Mouse (Mus musculus): Measurements from ENCODE around the gene Rexo5.

The Rexo5 gene

DNA sequence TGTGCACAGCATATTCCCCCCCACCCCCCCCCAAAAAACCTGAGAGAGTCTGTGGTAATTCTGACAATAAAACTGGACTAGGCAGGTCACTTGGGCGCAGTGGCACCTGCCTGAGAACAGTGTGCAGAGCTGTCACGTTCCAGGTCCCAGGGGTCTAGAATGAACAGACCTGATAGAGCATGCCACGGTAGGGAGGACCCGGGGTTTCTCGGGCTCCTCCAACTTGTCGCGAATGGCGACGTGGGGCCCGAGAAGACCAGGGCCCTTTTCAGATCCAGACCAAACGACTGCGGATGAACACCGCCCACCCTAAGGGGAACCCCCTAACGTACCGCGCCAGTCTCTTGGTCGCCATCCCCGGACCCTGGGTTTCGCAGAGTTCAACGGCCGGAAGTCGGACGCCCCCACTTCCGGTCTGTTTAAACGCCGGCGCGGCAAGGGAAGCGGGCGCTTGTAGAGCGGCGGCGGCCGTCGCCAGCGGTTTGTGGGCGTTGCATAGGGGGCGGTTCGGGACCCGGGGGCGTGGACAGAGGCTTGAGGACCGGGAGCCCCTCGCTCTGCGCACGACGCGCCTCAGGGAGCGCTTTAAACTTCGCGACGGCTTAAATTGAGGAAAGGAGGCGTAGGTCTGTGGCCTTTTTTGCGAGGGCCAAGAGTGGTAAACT is at the start of gene Rexo5, which contains the start of gene Eri2:
Gene Rexo5 (plus strand): TSS at position 421 of the 665 bp plus-strand sequence.
Gene Eri2 (minus strand): TSS at position 473 of the 665 bp plus-strand sequence.
- peak; percentile 21 for DNase-seq (ENCODE audit: low read depth, low spot score)

DNA sequence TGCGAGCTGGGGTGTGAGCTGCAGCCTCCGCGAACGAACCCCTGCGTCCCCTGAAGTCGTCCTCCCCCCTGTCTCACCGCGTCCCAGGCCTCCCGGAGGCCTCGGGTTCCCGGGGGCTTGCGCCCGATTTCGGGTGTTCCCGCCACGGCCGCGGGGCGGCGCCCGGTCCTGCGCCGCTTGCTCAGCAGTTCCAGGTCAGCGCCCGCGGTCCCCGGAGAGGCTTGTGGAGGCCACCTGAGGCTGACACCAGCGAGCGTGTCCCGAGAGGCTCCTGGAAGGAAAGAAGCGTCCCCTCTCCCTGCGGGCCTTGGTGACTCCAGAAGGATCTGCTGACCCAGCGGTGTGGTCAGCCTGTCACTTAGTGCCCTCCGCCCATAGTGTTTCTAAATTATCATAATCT is 49.5 kb upstream of the Rexo5 start:
- DNase-seq (ENCODE audit: low read depth, low spot score) = no peak

DNA sequence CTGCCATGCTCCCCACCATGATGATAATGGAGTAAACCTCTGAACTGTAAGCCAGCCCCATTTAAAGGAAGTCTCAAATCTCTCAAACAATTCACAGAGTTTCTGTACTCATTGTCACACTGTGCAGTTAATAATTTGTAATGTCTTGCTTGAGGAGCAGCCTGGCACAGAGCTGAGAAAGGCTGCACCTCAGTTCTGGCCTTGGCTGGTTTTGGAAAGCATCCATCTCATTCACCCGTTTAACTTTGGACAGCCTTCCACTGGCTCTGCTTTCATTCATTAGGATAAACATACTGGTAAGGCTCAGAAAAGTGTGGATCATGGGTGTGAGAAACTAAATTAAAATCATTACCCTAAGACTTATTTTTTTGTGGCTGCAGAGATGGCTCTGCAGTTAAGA is 47.9 kb upstream of the Rexo5 start:
- DNase-seq (ENCODE audit: low read depth, low spot score) = no peak

DNA sequence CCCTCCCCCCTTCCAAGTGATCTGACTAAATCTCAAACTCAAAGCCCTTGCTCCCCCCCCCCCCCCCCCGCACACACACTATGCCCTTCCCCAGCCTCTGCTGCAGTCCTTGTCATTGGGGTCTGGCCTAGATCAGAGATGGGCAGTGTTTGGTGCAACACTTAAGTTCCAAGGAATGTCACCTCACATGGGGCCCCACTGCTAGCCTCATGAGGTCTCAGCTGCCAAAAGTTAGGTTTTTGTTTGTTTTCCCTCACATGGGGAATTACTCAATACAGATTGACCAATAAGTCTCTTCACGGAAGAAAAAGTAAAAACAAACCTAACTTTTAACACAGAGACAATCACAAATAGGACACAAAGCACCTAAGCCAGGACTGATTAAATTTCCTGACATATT is 45.0 kb upstream of the Rexo5 start:
- no peak for DNase-seq (ENCODE audit: low read depth, low spot score)

DNA sequence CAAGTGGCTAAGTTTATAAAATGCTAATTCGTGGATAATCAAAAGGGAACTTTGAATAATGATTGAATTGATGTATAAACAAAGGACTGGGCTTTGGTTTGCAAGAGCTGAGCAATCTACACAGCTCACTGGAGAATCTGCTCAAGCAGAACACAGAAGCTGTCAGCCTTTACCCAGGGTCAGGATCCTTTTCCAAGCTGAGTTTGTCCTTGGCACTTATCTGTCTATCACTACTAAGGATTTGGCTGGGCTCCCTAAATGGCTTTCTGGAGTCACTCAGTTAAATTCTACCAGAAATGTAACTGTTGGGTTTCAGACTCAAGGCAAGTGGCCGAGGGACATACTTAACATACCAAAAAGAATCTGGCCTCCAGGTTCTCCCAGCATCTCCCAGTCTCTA is 43.9 kb upstream of the Rexo5 start:
- no peak for DNase-seq (ENCODE audit: low read depth, low spot score)

DNA sequence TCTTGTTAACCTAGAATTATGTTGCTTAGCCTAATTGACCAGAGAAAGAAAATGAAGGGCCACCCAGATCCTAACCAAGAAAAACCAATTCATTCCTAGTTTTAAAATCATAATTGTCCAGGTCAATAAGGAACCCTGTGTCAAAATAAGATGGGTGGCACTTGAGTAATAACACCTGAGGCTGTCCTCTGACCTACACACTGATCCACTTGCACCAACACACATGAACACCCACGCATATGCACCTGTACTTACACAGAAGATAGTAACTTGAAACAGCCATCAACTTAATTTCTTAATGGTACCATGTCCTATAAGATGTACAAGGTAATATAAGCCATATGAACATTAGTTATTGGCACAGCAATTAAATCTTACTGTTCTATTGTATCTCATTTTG is 40.1 kb upstream of the Rexo5 start:
- DNase-seq (ENCODE audit: low read depth, low spot score) = no peak

DNA sequence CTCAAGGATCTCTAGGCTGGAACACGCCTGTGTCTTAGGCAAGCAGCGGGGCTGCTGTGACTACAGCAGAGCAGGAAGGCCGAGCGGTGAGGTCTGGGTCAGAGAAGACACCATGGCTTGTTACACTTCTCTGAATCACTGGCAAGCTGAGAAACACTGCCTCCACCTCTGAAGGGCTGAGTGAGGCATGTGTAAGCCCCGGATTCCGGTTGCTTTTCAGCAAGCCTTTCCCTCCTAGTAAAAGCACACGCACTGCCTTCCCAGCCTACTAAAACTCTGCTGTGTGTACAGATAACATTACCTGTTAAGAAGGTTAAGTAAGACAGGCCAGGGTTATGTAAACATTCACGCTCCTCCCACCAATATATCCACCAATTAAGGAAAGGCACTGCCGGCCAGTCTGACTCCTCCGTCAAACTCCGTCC is 33.3 kb upstream of the Rexo5 start, which contains the start of gene Acsm3:
Gene Acsm3 (plus strand): TSS at position 397 of the 425 bp plus-strand sequence.
- no peak for DNase-seq (ENCODE audit: low read depth, low spot score)

DNA sequence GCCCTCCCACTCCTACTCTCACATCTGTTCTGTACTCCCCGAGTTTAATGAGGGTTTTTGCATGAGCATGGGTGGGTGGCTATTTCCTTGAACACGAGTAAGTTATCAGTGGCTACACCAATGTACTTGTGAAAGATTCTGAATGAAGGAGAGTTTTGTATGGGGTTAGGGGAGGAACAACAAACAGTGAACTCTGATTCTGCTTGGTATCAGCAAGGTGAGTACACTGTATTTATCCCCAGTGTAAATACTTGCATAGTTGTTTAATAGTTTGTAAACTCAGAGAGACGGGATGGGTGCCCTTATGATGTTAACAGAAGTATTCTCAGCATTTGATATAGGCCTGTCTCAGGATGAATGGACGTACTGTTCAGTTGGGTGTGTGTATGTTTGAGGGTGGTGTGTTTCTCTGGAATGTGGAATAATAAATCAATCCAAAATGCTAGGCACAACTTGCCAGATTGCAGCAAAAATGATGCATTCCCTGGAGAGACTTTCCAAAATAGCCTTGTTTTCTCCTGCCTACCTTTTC is 31.6 kb upstream of the Rexo5 start:
- DNase-seq (ENCODE audit: low read depth, low spot score) = no peak

DNA sequence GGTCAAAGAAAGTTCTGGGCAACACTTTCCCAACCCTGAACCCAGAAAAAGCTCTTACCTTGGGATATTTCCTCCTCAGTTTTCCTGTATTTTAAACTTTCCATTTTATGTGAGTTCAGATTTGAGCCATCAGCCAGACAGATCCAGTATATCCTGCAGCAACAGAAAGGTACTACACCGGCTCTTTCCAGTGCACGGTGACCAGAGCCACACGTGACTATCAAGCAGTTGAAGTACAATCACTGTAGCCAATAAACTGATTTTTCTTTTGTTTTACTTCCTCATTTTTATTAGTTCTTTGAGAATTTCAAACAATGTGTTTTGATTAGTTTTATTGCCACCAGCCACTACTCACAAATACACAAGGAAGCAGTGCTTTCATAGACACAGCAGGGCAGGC is 29.4 kb upstream of the Rexo5 start:
- no peak for DNase-seq (ENCODE audit: low read depth, low spot score)

DNA sequence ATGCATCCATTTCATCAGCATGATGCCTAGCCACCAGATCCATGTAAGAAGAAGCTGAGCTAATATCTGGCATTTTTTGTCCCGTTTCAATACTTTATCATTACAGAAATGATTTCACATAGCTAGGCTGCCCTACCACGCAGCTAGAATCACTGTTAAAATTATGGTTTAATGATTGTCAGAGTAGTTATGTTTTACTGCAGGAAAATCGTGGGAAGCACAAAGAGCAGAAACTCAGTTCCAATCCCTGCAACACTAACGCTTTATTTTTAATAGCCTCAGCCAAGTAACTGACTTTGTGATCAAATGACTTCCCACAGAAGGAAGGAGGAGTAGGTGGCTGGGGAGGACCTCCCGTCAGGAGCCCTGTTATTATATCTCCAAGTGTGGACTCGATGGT is 26.8 kb upstream of the Rexo5 start:
- no peak for DNase-seq (ENCODE audit: low read depth, low spot score)

DNA sequence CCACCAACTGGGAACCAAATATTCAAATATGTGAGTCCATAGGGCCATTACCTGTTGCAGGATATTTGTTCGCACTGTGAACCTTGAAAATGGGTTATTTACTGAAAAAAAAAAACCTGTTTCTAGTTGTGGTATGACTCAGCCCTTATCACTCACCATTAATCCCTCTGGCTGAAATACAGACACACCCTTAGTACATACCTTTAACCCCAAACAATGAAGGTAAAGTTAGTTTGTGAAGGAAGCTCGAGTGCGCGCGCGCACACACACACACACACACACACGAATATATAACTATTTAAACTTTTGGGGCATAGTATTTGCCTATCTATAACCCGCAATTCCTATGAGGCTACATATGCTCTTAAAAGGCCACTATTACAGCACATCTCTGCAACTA is 23.9 kb upstream of the Rexo5 start:
- no peak for DNase-seq (ENCODE audit: low read depth, low spot score)

DNA sequence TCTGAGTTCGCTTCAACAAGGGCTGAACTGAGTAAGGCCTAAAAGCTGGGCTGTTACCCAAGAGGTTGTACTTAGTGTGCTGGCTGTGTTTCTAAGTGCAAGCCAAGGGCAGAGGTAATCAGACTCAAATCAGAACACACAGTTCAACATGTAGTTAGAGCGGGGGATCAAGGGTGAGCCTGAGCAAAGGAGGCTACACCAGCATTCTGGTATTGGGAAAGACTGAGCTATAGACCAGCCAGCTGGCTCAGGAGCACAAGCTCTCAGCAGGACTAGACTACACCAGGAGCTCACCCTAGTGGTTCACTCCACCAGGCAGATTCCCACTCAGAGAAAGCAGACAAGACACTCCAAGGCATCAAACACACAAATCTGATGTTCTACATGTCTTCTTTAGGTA is 10.4 kb upstream of the Rexo5 start:
- no peak for DNase-seq (ENCODE audit: low read depth, low spot score)

DNA sequence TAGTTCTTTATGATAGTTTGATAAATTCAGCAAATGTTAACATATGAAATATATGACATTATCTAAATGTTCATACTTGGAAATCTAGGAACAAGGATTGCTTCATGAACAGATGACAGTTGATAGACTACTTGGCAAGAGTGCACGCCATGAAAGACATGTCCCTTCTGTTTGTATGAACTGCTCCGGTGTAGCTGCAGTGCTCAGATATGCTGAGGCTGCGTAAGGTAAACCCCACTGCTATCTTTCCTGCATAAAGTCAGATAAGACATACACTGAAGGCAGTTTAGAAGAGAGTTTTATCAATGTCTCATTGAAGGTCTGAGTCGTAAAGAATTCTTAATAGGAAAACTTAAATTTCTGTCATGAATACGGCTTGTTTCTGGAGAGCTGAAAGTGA is 8.9 kb upstream of the Rexo5 start:
- DNase-seq (ENCODE audit: low read depth, low spot score) = no peak

DNA sequence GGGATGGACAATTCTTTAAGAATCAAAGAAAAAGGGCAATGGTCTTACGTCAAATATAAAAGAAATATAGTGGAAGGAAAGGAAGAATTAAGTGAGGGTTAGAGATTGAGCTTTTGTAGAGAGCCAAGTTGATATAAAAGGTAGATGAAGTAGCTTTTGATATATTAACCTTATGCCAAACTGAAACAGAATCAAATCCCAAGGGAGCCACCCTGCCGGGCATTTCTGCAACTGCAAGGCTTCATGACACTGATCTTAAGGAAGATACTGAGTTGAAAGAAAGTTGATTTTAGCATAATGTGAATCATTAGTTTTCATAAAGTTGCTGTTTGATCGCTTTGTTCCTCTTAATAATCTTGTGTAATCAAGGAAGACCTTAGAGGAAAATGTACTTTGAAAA is 4.8 kb upstream of the Rexo5 start:
- DNase-seq (ENCODE audit: low read depth, low spot score) = no peak

DNA sequence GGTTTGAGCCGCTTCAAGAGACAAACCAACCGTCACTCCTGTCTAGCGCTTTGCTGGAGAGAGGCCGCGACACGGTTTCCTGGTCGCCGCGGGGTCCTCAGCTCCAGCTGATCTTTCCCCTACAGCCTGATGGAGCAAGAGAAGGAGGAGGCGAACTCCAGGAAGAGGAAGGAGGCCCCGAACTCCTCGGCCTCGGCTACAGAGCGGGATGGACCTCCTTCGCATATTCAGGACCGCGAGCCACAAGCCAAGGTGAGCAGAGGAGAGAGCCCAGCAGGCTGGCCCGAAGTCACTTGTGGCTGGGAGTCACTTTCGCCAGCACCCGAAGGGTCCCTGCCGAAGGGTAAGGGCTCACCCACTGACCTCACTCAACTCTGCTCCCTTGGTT is 439 bp downstream of the Rexo5 start:
- DNase-seq (ENCODE audit: low read depth, low spot score) = no peak

DNA sequence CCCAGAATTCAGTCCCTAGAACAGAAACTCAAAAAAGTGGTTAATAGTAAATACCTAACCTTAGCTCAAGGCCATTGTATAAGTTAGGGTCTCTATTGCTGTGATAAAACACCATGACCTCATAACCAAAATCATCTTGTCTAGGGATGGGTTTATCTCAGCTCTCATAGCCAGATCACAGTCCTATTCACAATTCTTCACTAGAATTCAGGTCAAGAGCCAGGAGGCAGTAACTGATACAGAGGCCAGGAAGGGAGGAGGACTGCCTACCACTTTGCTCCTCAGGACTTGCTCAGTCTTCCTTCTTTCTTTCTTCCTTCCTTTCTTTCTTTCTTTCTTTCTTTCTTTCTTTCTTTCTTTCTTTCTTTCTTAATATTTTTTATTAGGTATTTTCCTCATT is 1.5 kb downstream of the Rexo5 start:
- no peak for DNase-seq (ENCODE audit: low read depth, low spot score)

DNA sequence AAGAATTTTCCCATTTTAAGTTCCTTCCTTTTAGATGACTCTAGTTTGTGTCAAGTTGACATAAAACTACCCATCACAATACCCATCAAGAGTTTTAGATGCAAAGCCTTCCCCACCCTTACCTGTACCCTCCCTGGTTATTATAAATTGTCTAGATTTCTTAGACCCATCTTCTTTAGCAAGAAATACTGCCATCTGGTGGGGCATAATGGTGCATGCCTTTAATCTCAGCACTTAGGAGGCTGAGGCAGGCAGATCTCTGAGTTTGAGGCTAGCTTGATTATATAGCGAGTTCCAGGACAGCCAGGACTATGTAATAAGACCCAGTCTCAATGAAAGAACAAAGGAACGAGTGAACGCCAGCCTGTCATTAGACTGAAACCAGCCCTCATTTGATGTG is 6.7 kb downstream of the Rexo5 start:
- no peak for DNase-seq (ENCODE audit: low read depth, low spot score)

DNA sequence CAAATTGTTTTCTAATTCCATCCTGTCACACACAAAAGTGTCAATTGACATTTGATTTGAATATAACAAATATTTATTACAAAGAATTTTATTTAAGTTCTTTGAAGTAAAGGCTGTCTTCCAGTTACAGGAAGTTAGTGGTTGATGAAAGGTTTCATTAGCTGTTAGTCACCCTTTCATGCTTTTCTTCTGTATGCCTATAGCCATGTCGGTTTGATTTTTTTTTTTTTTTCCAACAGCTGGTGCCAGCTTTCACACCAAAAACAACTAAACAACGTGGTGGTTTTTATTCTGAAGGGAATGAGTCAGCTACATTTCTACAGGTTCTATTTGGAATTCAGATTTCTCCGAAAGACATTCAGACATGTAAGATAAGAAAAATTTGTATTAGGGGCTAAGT is 7.2 kb downstream of the Rexo5 start:
- DNase-seq (ENCODE audit: low read depth, low spot score) = no peak

DNA sequence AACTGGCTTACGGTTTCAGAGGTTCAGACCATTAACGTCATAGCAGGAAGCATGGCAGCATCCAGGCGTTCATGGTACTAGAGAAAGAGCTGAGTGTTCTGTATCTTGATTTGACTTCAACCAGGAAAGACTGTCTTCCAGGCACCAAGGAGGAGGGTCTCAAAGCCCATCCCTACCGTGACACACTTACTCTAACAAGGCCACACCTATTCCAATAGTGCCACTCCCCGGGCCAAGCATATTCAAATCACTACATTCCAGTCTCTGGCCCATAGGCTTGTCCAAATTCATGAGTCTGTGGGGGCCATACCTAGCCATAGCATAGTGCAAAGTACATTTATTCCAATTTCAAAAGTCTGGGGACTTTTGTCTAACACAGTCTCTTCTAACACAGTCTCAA is 13.6 kb downstream of the Rexo5 start:
- no peak for DNase-seq (ENCODE audit: low read depth, low spot score)

DNA sequence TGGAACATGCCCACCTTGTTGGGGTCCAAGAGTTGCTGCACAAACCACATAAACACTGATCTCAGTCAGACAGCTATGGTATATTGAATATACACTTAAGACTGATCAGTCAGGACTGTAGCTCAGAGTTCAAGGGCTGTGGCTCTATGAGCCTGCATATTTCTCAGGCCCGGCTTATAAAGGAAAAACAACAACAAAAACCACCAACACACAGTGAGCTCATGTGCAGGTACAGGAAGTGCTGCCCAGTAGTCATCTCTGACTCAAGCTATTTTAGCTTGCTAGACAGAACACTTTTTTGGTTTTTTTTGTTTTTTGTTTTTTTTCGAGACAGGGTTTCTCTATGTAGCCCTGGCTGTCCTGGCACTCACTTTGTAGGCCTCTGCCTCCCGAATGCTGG is 14.9 kb downstream of the Rexo5 start:
- DNase-seq (ENCODE audit: low read depth, low spot score) = no peak

DNA sequence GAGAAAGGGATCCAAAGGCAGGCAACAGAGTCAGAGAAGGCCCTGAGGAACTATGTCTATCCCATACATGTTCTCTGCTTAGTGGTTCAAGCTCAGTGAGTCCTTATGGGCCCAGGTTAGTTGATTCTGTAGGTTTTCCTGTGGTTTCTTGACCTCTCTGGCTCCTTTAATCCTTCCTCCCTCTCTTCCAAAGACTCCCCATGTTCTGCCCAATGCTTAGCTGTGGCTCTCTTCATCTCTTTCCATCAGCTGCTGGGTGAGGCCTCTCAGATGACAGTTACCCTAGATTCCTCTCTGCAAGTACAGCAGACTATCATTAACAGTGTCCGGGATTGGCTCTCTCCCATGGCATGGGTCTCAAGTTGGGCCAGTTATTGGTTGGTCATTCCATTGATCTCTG is 41.6 kb downstream of the Rexo5 start:
- DNase-seq (ENCODE audit: low read depth, low spot score) = no peak

DNA sequence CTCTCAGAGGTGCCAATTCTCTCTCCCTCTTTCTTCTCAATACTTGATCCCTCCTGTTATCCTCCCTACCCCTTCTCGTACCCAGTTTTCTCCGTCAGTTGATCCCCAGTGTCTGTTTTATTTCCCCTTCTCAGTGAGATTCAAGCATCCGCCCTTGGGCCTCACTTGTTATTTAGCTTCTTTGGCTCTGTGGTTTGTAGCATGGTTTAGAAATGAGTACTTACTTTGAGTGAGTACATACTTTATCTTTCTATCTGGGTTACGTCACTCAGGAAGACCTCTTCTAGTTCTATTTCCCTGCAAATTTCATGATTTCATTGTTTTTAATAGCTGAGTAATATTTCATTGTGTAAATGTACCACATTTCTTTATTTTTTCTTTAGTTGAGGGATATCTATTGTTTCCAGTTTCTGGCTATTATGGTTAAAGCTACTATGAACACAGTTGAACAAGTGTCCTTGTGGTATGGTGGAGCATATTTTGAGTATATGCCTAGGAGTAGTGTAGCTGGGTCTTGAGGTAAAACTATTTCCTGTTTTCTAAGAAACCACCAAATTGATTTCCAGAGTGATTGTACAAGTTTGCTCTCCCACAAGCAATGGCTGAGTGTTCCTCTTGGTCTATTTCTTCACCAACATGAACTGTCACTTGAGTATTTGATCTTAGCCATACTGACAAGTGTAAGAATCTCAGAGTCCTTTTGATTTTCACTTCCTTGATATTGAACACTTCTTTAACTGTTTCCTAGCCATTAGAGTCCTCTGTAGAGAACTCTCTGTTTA is 42.4 kb downstream of the Rexo5 start:
- no peak for DNase-seq (ENCODE audit: low read depth, low spot score)

DNA sequence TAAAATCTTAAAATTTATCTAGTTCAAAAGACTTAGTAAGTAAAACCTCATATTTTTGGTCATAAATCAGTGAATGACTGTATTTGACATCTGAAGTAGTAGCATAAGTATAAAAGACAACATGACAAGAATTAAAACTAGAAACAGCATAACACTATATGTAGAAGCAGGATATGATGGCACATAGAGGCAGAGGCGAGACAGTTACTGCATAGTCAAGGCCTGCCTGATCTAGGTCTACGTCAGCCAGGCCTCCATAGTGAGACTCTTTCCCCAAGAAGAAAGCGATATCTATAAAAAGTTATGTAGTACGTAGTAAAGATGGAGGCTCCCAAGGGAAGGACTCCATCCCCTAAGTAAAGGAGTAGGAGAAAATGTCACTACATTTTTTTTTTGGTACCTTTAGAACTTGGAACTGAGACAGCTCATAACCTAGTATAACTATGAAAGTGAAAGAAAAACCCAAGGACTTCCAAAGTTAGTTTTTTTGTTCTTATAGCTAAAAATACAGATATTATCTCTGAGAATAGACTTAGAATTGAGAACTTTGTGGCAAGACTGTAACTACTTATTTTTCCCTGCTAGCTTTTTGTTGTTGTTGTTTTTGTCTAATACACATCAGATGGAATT is 48.1 kb downstream of the Rexo5 start:
- DNase-seq (ENCODE audit: low read depth, low spot score) = no peak

All from telencephalon, adult 2 months (tissue).